Mouse (Mus musculus): ENCODE data around the gene Avpr2. TPM values are rescaled to one million over a fixed set of nuclear protein-coding genes. Genes with fewer than 3 reads are reported as not detected.

Gene Avpr2
- 0.05 and 0.10 TPM in 2 replicates for polyA plus RNA-seq (2015; fragmentation: Nextera tagmentation; extraction: Ambion mirVana)

DNA sequence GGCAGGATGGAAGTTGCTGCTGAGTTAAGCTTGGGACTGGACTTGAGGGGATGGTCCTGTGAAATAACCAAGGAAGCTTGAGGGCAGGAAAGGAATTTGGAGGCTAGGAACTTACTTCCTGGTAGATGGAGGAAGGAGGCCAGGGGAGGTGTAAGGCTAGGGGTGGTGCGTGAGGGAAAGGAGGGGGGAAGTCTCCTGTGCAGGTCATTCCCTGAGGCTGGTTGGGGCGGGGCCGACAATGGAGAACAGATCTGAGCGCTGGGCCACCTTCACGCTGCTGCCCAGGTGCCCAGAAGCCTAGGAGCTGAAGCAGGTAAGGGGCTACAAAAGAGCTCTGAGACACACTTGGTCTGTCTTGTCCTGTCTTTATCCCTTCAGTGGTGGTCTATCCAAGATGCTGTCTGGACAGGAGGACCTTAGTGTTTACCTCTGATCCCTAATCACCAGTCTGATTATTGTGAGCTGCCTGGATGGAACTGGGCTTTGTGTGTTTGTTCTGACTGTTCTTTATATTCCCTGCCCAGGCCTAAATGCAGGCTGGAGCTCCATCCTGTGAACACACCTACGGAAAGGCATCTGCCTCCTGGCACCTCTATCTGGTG is at the start of gene Avpr2:
Avpr2 (plus strand) TSS at position 552 of the 602 bp plus-strand sequence.
- Histone ChIP-seq H3K27ac (replicated peaks) (no peak within 1 kb of the TSS), H3K4me3 (replicated peaks) (no peak within 1 kb of the TSS), H3K4me2 (no peak within 1 kb of the TSS), H3K9ac (no peak within 1 kb of the TSS), H3K9me3 (replicated peaks) (no peaks in the 10 kb centered on the region), H3K4me1 (replicated peaks) (no peaks in the 10 kb centered on the region), H3K27me3 (peaks cover 7% of the 10 kb centered on the region; the same call in 1 of the 2 replicates), H3K36me3 (replicated peaks) (no peaks in the 10 kb centered on the region)
- ATAC-seq (ENCODE audit: insufficient read depth): no peak
- WGBS (ENCODE audit: insufficient replicate concordance): 55% methylated on average over 6 of the region's 6 CpGs

- Histone ChIP-seq H3K9ac (no peak overlapping the region), H3K4me2 (no peak overlapping the region), H3K27me3 (peaks cover 3% of the 10 kb centered on the region; the same call in 1 of the 2 replicates), H3K4me3 (replicated peaks) (no peak overlapping the region), H3K9me3 (replicated peaks) (no peaks in the 10 kb centered on the region), H3K4me1 (replicated peaks) (no peaks in the 10 kb centered on the region), H3K27ac (replicated peaks) (no peak overlapping the region), H3K36me3 (replicated peaks) (no peaks in the 10 kb centered on the region)
- ATAC-seq (ENCODE audit: insufficient read depth): no peak
- WGBS (ENCODE audit: insufficient replicate concordance): 72% methylated on average over 9 of the region's 9 CpGs
Observed at GRCm38 (mm10) chrX:73854326-73855086, 37.4 kb upstream of the Avpr2 start.

- peaks cover 3% of the 10 kb centered on the region; the same call in 1 of the 2 replicates for H3K27me3 ChIP-seq
- H3K9ac ChIP-seq: no peak overlapping the region
- no peaks in the 10 kb centered on the region for H3K9me3 ChIP-seq (replicated peaks)
- WGBS (ENCODE audit: insufficient replicate concordance): 45% methylated on average over 3 of the region's 3 CpGs
- ATAC-seq (ENCODE audit: insufficient read depth): no peak
- H3K36me3 ChIP-seq (replicated peaks): no peaks in the 10 kb centered on the region
- H3K4me2 ChIP-seq: no peak overlapping the region
- H3K27ac ChIP-seq (replicated peaks): no peak overlapping the region
- H3K4me3 ChIP-seq (replicated peaks): no peak overlapping the region
- H3K4me1 ChIP-seq (replicated peaks): no peaks in the 10 kb centered on the region
Observed at GRCm38 (mm10) chrX:73855087-73855408, 36.9 kb upstream of the Avpr2 start.

DNA sequence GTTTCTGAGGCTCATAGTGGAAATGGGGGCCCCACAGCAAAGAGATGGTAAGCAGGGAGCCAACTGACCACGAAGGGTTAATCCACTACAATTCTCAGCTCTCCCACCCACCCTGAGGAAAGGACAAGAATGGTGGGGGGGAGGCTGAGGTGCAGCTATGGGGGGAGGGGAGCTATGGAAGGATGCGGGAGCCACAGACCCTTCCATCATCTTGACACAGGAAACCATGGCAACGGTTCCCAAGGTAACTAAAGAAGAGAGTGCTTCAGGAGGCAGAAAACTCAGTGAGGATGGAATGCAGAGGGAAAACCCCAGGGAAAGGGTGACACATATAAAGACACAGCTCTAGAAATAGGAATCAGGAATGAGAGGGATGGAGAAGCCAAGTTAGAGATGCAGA is 27.2 kb upstream of the Avpr2 start:
- H3K4me3 ChIP-seq (replicated peaks): no peak overlapping the region
- no peaks in the 10 kb centered on the region for H3K9me3 ChIP-seq (replicated peaks)
- ATAC-seq (ENCODE audit: insufficient read depth): no peak
- peaks cover 20% of the 10 kb centered on the region for H3K4me1 ChIP-seq (replicated peaks)
- no peak overlapping the region for H3K4me2 ChIP-seq
- H3K9ac ChIP-seq: no peak overlapping the region
- H3K27ac ChIP-seq (replicated peaks): no peak overlapping the region
- H3K36me3 ChIP-seq (replicated peaks): no peaks in the 10 kb centered on the region
- WGBS (ENCODE audit: insufficient replicate concordance): 47% methylated on average over 3 of the region's 3 CpGs
- no peaks in the 10 kb centered on the region; the same call in 1 of the 2 replicates for H3K27me3 ChIP-seq

GRCm38 (mm10) chrX:73867256-73867655 is 24.6 kb upstream of the Avpr2 start:
- 27% methylated on average over 3 of the region's 3 CpGs for WGBS (ENCODE audit: insufficient replicate concordance)
- ATAC-seq (ENCODE audit: insufficient read depth): 0 out of 2 replicates have a peak, but pooled peaks have one; percentile 23

GRCm38 (mm10) chrX:73867852-73868251 is 24.1 kb upstream of the Avpr2 start:
- Histone ChIP-seq H3K36me3 (replicated peaks) (no peaks in the 10 kb centered on the region), H3K27ac (replicated peaks) (no peak overlapping the region), H3K9me3 (replicated peaks) (no peaks in the 10 kb centered on the region), H3K4me2 (peak overlapping the region; percentile 21; the same call in 1 of the 2 replicates), H3K27me3 (no peaks in the 10 kb centered on the region), H3K9ac (no peak overlapping the region), H3K4me1 (replicated peaks) (peaks cover 20% of the 10 kb centered on the region), H3K4me3 (replicated peaks) (no peak overlapping the region)
- peak; percentile 84 for ATAC-seq (ENCODE audit: insufficient read depth)
- WGBS (ENCODE audit: insufficient replicate concordance): 32% methylated on average over 1 of the region's 1 CpGs

More at GRCm38 (mm10) chrX:73867256-73867655, 24.6 kb upstream of the Avpr2 start:
- no peaks in the 10 kb centered on the region for H3K27me3 ChIP-seq
- H3K4me2 ChIP-seq: no peak overlapping the region
- no peak overlapping the region for H3K9ac ChIP-seq
- H3K36me3 ChIP-seq (replicated peaks): no peaks in the 10 kb centered on the region
- no peak overlapping the region for H3K4me3 ChIP-seq (replicated peaks)
- H3K27ac ChIP-seq (replicated peaks): no peak overlapping the region
- H3K4me1 ChIP-seq (replicated peaks): peaks cover 20% of the 10 kb centered on the region
- H3K9me3 ChIP-seq (replicated peaks): no peaks in the 10 kb centered on the region

DNA sequence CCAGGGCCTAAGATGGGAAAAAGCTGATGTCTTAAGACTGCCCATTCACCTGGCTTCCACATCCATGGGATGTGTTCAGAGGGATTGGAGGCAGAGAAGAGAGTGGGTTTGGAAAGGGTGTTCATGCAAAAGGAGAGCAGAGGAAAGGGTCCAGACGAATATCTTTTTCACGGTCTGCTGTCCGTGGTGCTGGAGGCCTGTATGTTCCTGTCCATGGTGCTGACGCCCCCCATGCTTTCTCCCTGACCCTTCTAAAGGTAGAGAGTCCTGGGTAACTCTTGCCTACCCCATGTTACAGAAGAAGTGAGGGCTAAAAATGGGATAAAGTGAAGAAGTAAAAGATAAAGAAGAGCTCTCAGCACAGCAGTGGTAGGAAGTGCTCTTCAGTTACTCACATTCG is 22.6 kb upstream of the Avpr2 start:
- WGBS (ENCODE audit: insufficient replicate concordance): 14% methylated on average over 5 of the region's 5 CpGs

GRCm38 (mm10) chrX:73871474-73871873 is 20.4 kb upstream of the Avpr2 start:
- ATAC-seq (ENCODE audit: insufficient read depth): no peak
- peaks cover 19% of the 10 kb centered on the region for H3K4me1 ChIP-seq (replicated peaks)
- no peak overlapping the region for H3K9ac ChIP-seq
- H3K27ac ChIP-seq (replicated peaks): no peak overlapping the region
- no peak overlapping the region for H3K4me3 ChIP-seq (replicated peaks)
- H3K27me3 ChIP-seq: 0 out of 2 replicates have a peak, but pooled peaks cover under 1% of the 10 kb centered on the region
- no peaks in the 10 kb centered on the region for H3K36me3 ChIP-seq (replicated peaks)
- H3K4me2 ChIP-seq: no peak overlapping the region
- H3K9me3 ChIP-seq (replicated peaks): no peaks in the 10 kb centered on the region

More for the DNA sequence above, 22.6 kb upstream of the Avpr2 start:
- H3K27me3 ChIP-seq: no peaks in the 10 kb centered on the region
- H3K36me3 ChIP-seq (replicated peaks): no peaks in the 10 kb centered on the region
- peaks cover 20% of the 10 kb centered on the region for H3K4me1 ChIP-seq (replicated peaks)
- no peak overlapping the region for H3K4me3 ChIP-seq (replicated peaks)
- H3K27ac ChIP-seq (replicated peaks): no peak overlapping the region
- H3K9ac ChIP-seq: no peak overlapping the region
- no peak overlapping the region for H3K4me2 ChIP-seq
- no peaks in the 10 kb centered on the region for H3K9me3 ChIP-seq (replicated peaks)
- no peak for ATAC-seq (ENCODE audit: insufficient read depth)

- H3K27ac ChIP-seq (replicated peaks): no peak overlapping the region
- no peak overlapping the region for H3K9ac ChIP-seq
- H3K36me3 ChIP-seq (replicated peaks): no peaks in the 10 kb centered on the region
- H3K4me3 ChIP-seq (replicated peaks): no peak overlapping the region
- no peaks in the 10 kb centered on the region for H3K9me3 ChIP-seq (replicated peaks)
- ATAC-seq (ENCODE audit: insufficient read depth): no peak
- WGBS (ENCODE audit: insufficient replicate concordance): 27% methylated on average over 1 of the region's 1 CpGs
- peaks cover 14% of the 10 kb centered on the region for H3K4me1 ChIP-seq (replicated peaks)
- 0 out of 2 replicates have a peak, but pooled peaks cover 5% of the 10 kb centered on the region for H3K27me3 ChIP-seq
- H3K4me2 ChIP-seq: no peak overlapping the region
Observed at GRCm38 (mm10) chrX:73871956-73872355, 19.9 kb upstream of the Avpr2 start.

- Histone ChIP-seq H3K36me3 (replicated peaks) (no peaks in the 10 kb centered on the region), H3K4me1 (replicated peaks) (0 out of 2 replicates have a peak, but pooled peaks cover 3% of the 10 kb centered on the region), H3K9ac (no peak overlapping the region), H3K27ac (replicated peaks) (no peak overlapping the region), H3K27me3 (peaks cover 29% of the 10 kb centered on the region), H3K4me2 (no peak overlapping the region), H3K4me3 (replicated peaks) (no peak overlapping the region), H3K9me3 (replicated peaks) (no peaks in the 10 kb centered on the region)
- ATAC-seq (ENCODE audit: insufficient read depth): no peak
- 50% methylated on average over 2 of the region's 2 CpGs for WGBS (ENCODE audit: insufficient replicate concordance)
Observed at GRCm38 (mm10) chrX:73875881-73876280, 16.0 kb upstream of the Avpr2 start.

GRCm38 (mm10) chrX:73877014-73877413 is 14.9 kb upstream of the Avpr2 start:
- H3K4me3 ChIP-seq (replicated peaks): no peak overlapping the region
- H3K27ac ChIP-seq (replicated peaks): no peak overlapping the region
- 48% methylated on average over 1 of the region's 1 CpGs for WGBS (ENCODE audit: insufficient replicate concordance)
- ATAC-seq (ENCODE audit: insufficient read depth): no peak
- H3K36me3 ChIP-seq (replicated peaks): no peaks in the 10 kb centered on the region
- H3K9ac ChIP-seq: no peak overlapping the region
- H3K9me3 ChIP-seq (replicated peaks): no peaks in the 10 kb centered on the region
- 0 out of 2 replicates have a peak, but pooled peaks cover 3% of the 10 kb centered on the region for H3K4me1 ChIP-seq (replicated peaks)
- peaks cover 41% of the 10 kb centered on the region for H3K27me3 ChIP-seq
- no peak overlapping the region for H3K4me2 ChIP-seq
